Mouse (Mus musculus): ENCODE measurements at regions not wholly inside any gene's neighbourhood (a gene's known extent, or its start where the extent isn't known, plus 50 kb on each side); places are given as distances from the start of the nearest gene placed in this dataset.
A peak's percentile ranks its signal among the peaks of the same experiment; 100 is the strongest.

GRCm38 (mm10) chr1:142838663-142839062 lies 801.8 kb upstream of the B3galt2 start:
- no peak for DNase-seq (ENCODE audit: inconsistent age in 2 of 2, low spot score in 1 of 2)

GRCm38 (mm10) chr1:142867024-142867700 lies 773.3 kb upstream of the B3galt2 start:
- DNase-seq (ENCODE audit: inconsistent age in 2 of 2, low spot score in 1 of 2): no peak

- DNase-seq (ENCODE audit: inconsistent age in 2 of 2, low spot score in 1 of 2): no peak
These were observed 748.6 kb upstream of the B3galt2 start for GRCm38 (mm10) chr1:142891842-142892241.

- DNase-seq (ENCODE audit: inconsistent age in 2 of 2, low spot score in 1 of 2): no peak
These were observed 747.3 kb upstream of the B3galt2 start for GRCm38 (mm10) chr1:142893156-142893555.

- DNase-seq (ENCODE audit: inconsistent age in 2 of 2, low spot score in 1 of 2): no peak
These were observed 746.3 kb upstream of the B3galt2 start for GRCm38 (mm10) chr1:142894145-142894544.

- peak in 1 of 2 experiments; percentile 64 for DNase-seq (ENCODE audit: inconsistent age in 2 of 2, low spot score in 1 of 2)
These were observed 745.4 kb upstream of the B3galt2 start for GRCm38 (mm10) chr1:142895081-142895480.

- DNase-seq (ENCODE audit: inconsistent age in 2 of 2, low spot score in 1 of 2): no peak
These were observed 730.6 kb upstream of the B3galt2 start for GRCm38 (mm10) chr1:142909907-142910306.

- DNase-seq (ENCODE audit: inconsistent age in 2 of 2, low spot score in 1 of 2): no peak
These were observed 683.8 kb upstream of the B3galt2 start for GRCm38 (mm10) chr1:142956686-142957085.

GRCm38 (mm10) chr1:142971475-142971874 lies 669.0 kb upstream of the B3galt2 start:
- no peak for DNase-seq (ENCODE audit: inconsistent age in 2 of 2, low spot score in 1 of 2)

- DNase-seq (ENCODE audit: inconsistent age in 2 of 2, low spot score in 1 of 2): no peak
These were observed 667.1 kb upstream of the B3galt2 start for GRCm38 (mm10) chr1:142973387-142973786.

GRCm38 (mm10) chr1:142982994-142983393 lies 657.5 kb upstream of the B3galt2 start:
- no peak for DNase-seq (ENCODE audit: inconsistent age in 2 of 2, low spot score in 1 of 2)

- DNase-seq (ENCODE audit: inconsistent age in 2 of 2, low spot score in 1 of 2): peak; percentile 16 to 80
These were observed 656.8 kb upstream of the B3galt2 start for GRCm38 (mm10) chr1:142983641-142984040.

GRCm38 (mm10) chr1:142985516-142985915 lies 654.9 kb upstream of the B3galt2 start:
- DNase-seq (ENCODE audit: inconsistent age in 2 of 2, low spot score in 1 of 2): peak; percentile 23 to 70

- DNase-seq (ENCODE audit: inconsistent age in 2 of 2, low spot score in 1 of 2): no peak
These were observed 640.2 kb upstream of the B3galt2 start for GRCm38 (mm10) chr1:143000216-143000615.

- DNase-seq (ENCODE audit: inconsistent age in 2 of 2, low spot score in 1 of 2): no peak
These were observed 639.4 kb upstream of the B3galt2 start for GRCm38 (mm10) chr1:143001112-143001511.

- DNase-seq (ENCODE audit: inconsistent age in 2 of 2, low spot score in 1 of 2): no peak
These were observed 634.4 kb upstream of the B3galt2 start for GRCm38 (mm10) chr1:143006045-143006444.

GRCm38 (mm10) chr1:143019982-143020381 lies 620.5 kb upstream of the B3galt2 start:
- DNase-seq (ENCODE audit: inconsistent age in 2 of 2, low spot score in 1 of 2): no peak

GRCm38 (mm10) chr1:143053161-143053560 lies 587.3 kb upstream of the B3galt2 start:
- no peak for DNase-seq (ENCODE audit: inconsistent age in 2 of 2, low spot score in 1 of 2)

- DNase-seq (ENCODE audit: inconsistent age in 2 of 2, low spot score in 1 of 2): no peak
These were observed 586.9 kb upstream of the B3galt2 start for GRCm38 (mm10) chr1:143053599-143053998.

- DNase-seq (ENCODE audit: inconsistent age in 2 of 2, low spot score in 1 of 2): no peak
These were observed 585.9 kb upstream of the B3galt2 start for GRCm38 (mm10) chr1:143054451-143055024.

- DNase-seq (ENCODE audit: inconsistent age in 2 of 2, low spot score in 1 of 2): no peak
These were observed 579.5 kb upstream of the B3galt2 start for GRCm38 (mm10) chr1:143060698-143061576.

- no peak for DNase-seq (ENCODE audit: inconsistent age in 2 of 2, low spot score in 1 of 2)
These were observed 575.0 kb upstream of the B3galt2 start for GRCm38 (mm10) chr1:143065493-143065892.
